In genomic region chr7:98125473-98125872, GRCm38 (mm10) we compare ENCODE assay signal across 8 mouse cellular contexts. TPM values are rescaled to one million over a fixed set of nuclear protein-coding genes. Genes with fewer than 3 reads are reported as not detected.
DNase-seq lines count a peak whose midpoint lies in the region; ATAC-seq and TF ChIP-seq lines count a peak whose summit lies in the region.

No protein-coding gene starts in this region.

- no peak overlapping the region for H3K4me2 ChIP-seq in hindbrain, postnatal 0 days (ENCODE audit: low read depth, low read length)
- H3K4me2 ChIP-seq in hindbrain, embryonic 13.5 days, result no peak overlapping the region
- H3K4me2 ChIP-seq in lung, embryonic 14.5 days, result no peak overlapping the region
- H3K4me2 ChIP-seq in forebrain, embryonic 16.5 days (ENCODE audit: low read length), result no peak overlapping the region

- H3K9me3 ChIP-seq in hindbrain, postnatal 0 days (ENCODE audit: low read length), result no peaks in the 10 kb centered on the region
- H3K9me3 ChIP-seq in hindbrain, embryonic 13.5 days, result no peaks in the 10 kb centered on the region
- H3K9me3 ChIP-seq in E14TG2a.4 (ENCODE audit: low read length), result 0 out of 2 replicates have a peak, but pooled peaks cover 3% of the 10 kb centered on the region
- no peaks in the 10 kb centered on the region for H3K9me3 ChIP-seq in lung, embryonic 14.5 days (ENCODE audit: low read depth, low read length)
- H3K9me3 ChIP-seq in forebrain, embryonic 16.5 days (ENCODE audit: control insufficient read depth, low read length), result no peaks in the 10 kb centered on the region

- no peak overlapping the region for H3K4me3 ChIP-seq in hindbrain, postnatal 0 days (ENCODE audit: low read length)
- H3K4me3 ChIP-seq in hindbrain, embryonic 13.5 days, result no peak overlapping the region
- no peak overlapping the region for H3K4me3 ChIP-seq in E14TG2a.4 (replicated peaks; ENCODE audit: low read length)
- no peak overlapping the region for H3K4me3 ChIP-seq in lung, embryonic 14.5 days (ENCODE audit: low read depth, low read length)
- no peak overlapping the region for H3K4me3 ChIP-seq in forebrain, embryonic 16.5 days (replicated peaks; ENCODE audit: low read length)

- H3K36me3 ChIP-seq in hindbrain, postnatal 0 days (ENCODE audit: insufficient read depth, low read length), result peaks cover 8% of the 10 kb centered on the region; the same call in 1 of the 2 replicates
- H3K36me3 ChIP-seq in hindbrain, embryonic 13.5 days, result peaks cover 49% of the 10 kb centered on the region
- peaks cover 77% of the 10 kb centered on the region for H3K36me3 ChIP-seq in E14TG2a.4 (ENCODE audit: insufficient read depth, low read length)
- no peaks in the 10 kb centered on the region for H3K36me3 ChIP-seq in lung, embryonic 14.5 days (ENCODE audit: insufficient read depth)
- 0 out of 2 replicates have a peak, but pooled peaks cover 5% of the 10 kb centered on the region for H3K36me3 ChIP-seq in forebrain, embryonic 16.5 days (ENCODE audit: control insufficient read depth, insufficient read depth)

- no peak overlapping the region for H3K27ac ChIP-seq in hindbrain, postnatal 0 days
- H3K27ac ChIP-seq in hindbrain, embryonic 13.5 days, result no peak overlapping the region
- no peak overlapping the region for H3K27ac ChIP-seq in lung, embryonic 14.5 days (ENCODE audit: low read depth)
- H3K27ac ChIP-seq in forebrain, embryonic 16.5 days (ENCODE audit: low read length), result no peak overlapping the region

- peak; percentile 39 for DNase-seq in hindbrain, postnatal 0 days (ENCODE audit: low spot score)
- DNase-seq in c-Kit-negative CD71-positive TER-119-positive erythroid progenitor cells, embryonic 14.5 days (ENCODE audit: low read depth, low spot score), result peak; percentile 39
- DNase-seq in lung, embryonic 14.5 days, result peak; percentile 35

- no peaks in the 10 kb centered on the region for H3K27me3 ChIP-seq in hindbrain, postnatal 0 days (ENCODE audit: insufficient read depth, low read length)
- H3K27me3 ChIP-seq in hindbrain, embryonic 13.5 days, result 0 out of 2 replicates have a peak, but pooled peaks cover 5% of the 10 kb centered on the region
- peaks cover 11% of the 10 kb centered on the region; the same call in 1 of the 2 replicates for H3K27me3 ChIP-seq in E14TG2a.4 (ENCODE audit: insufficient read depth, low read length)
- no peaks in the 10 kb centered on the region for H3K27me3 ChIP-seq in lung, embryonic 14.5 days (ENCODE audit: insufficient read depth, low read length)
- H3K27me3 ChIP-seq in forebrain, embryonic 16.5 days (replicated peaks; ENCODE audit: control insufficient read depth, insufficient read depth, low read length), result no peaks in the 10 kb centered on the region

- ATAC-seq in hindbrain, postnatal 0 days, result no peak
- ATAC-seq in hindbrain, embryonic 13.5 days (ENCODE audit: low FRiP score), result no peak
- no peak for ATAC-seq in lung, embryonic 14.5 days (ENCODE audit: insufficient read depth)
- ATAC-seq in inflammation-experienced regulatory T-cells, adult 6 months, result no peak
- no peak for ATAC-seq in monocyte, adult 5-6 weeks (replicated peaks; ENCODE audit: insufficient number of reproducible peaks, low FRiP score, low TSS enrichment, poor library complexity, severe bottlenecking)
- no peak for ATAC-seq in forebrain, embryonic 16.5 days

- 43% methylated on average over 5 of the region's 5 CpGs for WGBS in hindbrain, postnatal 0 days
- 38% methylated on average over 5 of the region's 5 CpGs for WGBS in hindbrain, embryonic 13.5 days
- WGBS in lung, embryonic 14.5 days, result 38% methylated on average over 5 of the region's 5 CpGs
- 35% methylated on average over 5 of the region's 5 CpGs for WGBS in forebrain, embryonic 16.5 days

- no peaks in the 10 kb centered on the region for H3K4me1 ChIP-seq in hindbrain, postnatal 0 days (ENCODE audit: insufficient read depth, low read length)
- peaks cover 2% of the 10 kb centered on the region for H3K4me1 ChIP-seq in hindbrain, embryonic 13.5 days (replicated peaks)
- H3K4me1 ChIP-seq in E14TG2a.4 (replicated peaks; ENCODE audit: low read depth, low read length), result peaks cover 12% of the 10 kb centered on the region
- no peaks in the 10 kb centered on the region for H3K4me1 ChIP-seq in lung, embryonic 14.5 days (ENCODE audit: insufficient read depth)
- H3K4me1 ChIP-seq in forebrain, embryonic 16.5 days (replicated peaks; ENCODE audit: control insufficient read depth, insufficient read depth, low read length), result peaks cover 2% of the 10 kb centered on the region; the same call in 1 of the 2 replicates

- TF ChIP-seq CTCF in hindbrain, postnatal 0 days (IDR thresholded peaks at IDR 0.05; ENCODE audit: low read depth), result peak; percentile 55
- TF ChIP-seq CTCF in E14TG2a.4 (conservative IDR thresholded peaks at IDR 0.05; ENCODE audit: low read length), result peak; percentile 64
- TF ChIP-seq CTCF in lung, embryonic 14.5 days (IDR thresholded peaks at IDR 0.05; ENCODE audit: low read depth), result peak; percentile 52

- no peak overlapping the region for H3K9ac ChIP-seq in hindbrain, postnatal 0 days (replicated peaks; ENCODE audit: low read length)
- H3K9ac ChIP-seq in hindbrain, embryonic 13.5 days, result no peak overlapping the region
- H3K9ac ChIP-seq in lung, embryonic 14.5 days, result no peak overlapping the region
- H3K9ac ChIP-seq in forebrain, embryonic 16.5 days (replicated peaks; ENCODE audit: low read depth, low read length), result no peak overlapping the region

RNA-seq across cellular contexts. Expression of gene Myo7a, which starts 6.1 kb away (rescaled TPM):
- 42.1 and 50.8 TPM in 2 replicates for total RNA-seq in hindbrain, postnatal 0 days (2014; rRNA removed)
- polyA plus RNA-seq in hindbrain, postnatal 0 days (2015; fragmentation: Nextera tagmentation; extraction: Ambion mirVana), result 10.7 and 11.9 TPM in 2 replicates
- 17.3 and 18.4 TPM in 2 replicates for polyA plus RNA-seq in hindbrain, embryonic 13.5 days (2015; fragmentation: Nextera tagmentation; extraction: Ambion mirVana)
- polyA plus RNA-seq in lung, embryonic 14.5 days (2014; fragmentation: Nextera tagmentation; extraction: Ambion mirVana), result 15.0 and 15.3 TPM in 2 replicates
- 1 to 10 TPM; 1.4 to 2.1 (median 1.7) TPM for polyA plus RNA-seq in inflammation-experienced regulatory T-cells, adult 6 months (2017; shearing (Covaris generic))
- 11.8 to 14.7 TPM (median 13.1 TPM) in 3 replicates for total RNA-seq in monocyte, adult 5-6 weeks (2017)
- polyA plus RNA-seq in forebrain, embryonic 16.5 days (2015; fragmentation: Nextera tagmentation; extraction: Ambion mirVana), result 17.9 and 18.1 TPM in 2 replicates

RNA-seq across cellular contexts. Expression of gene Omp, which starts 19.8 kb away (rescaled TPM):
- total RNA-seq in hindbrain, postnatal 0 days (2014; rRNA removed), result 0.07 and 0.47 TPM in 2 replicates
- polyA plus RNA-seq in hindbrain, postnatal 0 days (2015; fragmentation: Nextera tagmentation; extraction: Ambion mirVana), result 0.48 and 0.49 TPM in 2 replicates
- polyA plus RNA-seq in hindbrain, embryonic 13.5 days (2015; fragmentation: Nextera tagmentation; extraction: Ambion mirVana), result 0.30 and 0.49 TPM in 2 replicates
- polyA plus RNA-seq in lung, embryonic 14.5 days (2014; fragmentation: Nextera tagmentation; extraction: Ambion mirVana), result 0.33 TPM in 1 of 2 replicates, not detected in the other
- not detected for polyA plus RNA-seq in inflammation-experienced regulatory T-cells, adult 6 months (2017; shearing (Covaris generic))
- total RNA-seq in monocyte, adult 5-6 weeks (2017), result 0.29 TPM in 1 of 3 replicates, not detected in the others
- polyA plus RNA-seq in forebrain, embryonic 16.5 days (2015; fragmentation: Nextera tagmentation; extraction: Ambion mirVana), result 0.66 and 0.84 TPM in 2 replicates

RNA-seq across cellular contexts. Expression of gene Capn5, which starts 52.6 kb away (rescaled TPM):
- 48.5 and 59.0 TPM in 2 replicates for total RNA-seq in hindbrain, postnatal 0 days (2014; rRNA removed)
- 20.2 and 23.0 TPM in 2 replicates for polyA plus RNA-seq in hindbrain, postnatal 0 days (2015; fragmentation: Nextera tagmentation; extraction: Ambion mirVana)
- polyA plus RNA-seq in hindbrain, embryonic 13.5 days (2015; fragmentation: Nextera tagmentation; extraction: Ambion mirVana), result 15.3 and 16.3 TPM in 2 replicates
- 4.5 and 5.4 TPM in 2 replicates for polyA plus RNA-seq in lung, embryonic 14.5 days (2014; fragmentation: Nextera tagmentation; extraction: Ambion mirVana)
- 1 to 10 TPM in 2 of 3 experiments, under 1 TPM in 1; 0.77 to 3.2 (median 2.4) TPM for polyA plus RNA-seq in inflammation-experienced regulatory T-cells, adult 6 months (2017; shearing (Covaris generic))
- total RNA-seq in monocyte, adult 5-6 weeks (2017), result 0.76 to 2.3 TPM in 2 of 3 replicates, not detected in the other
- 17.5 and 18.7 TPM in 2 replicates for polyA plus RNA-seq in forebrain, embryonic 16.5 days (2015; fragmentation: Nextera tagmentation; extraction: Ambion mirVana)
